Mouse (Mus musculus) stomach, embryonic 14.5 days (tissue): ENCODE data around the gene Unc93b1. TPM values are rescaled to one million over a fixed set of nuclear protein-coding genes. Genes with fewer than 3 reads are reported as not detected.
"Not testable (repeated sequence)": the region's sequence is repeated elsewhere in the genome, so short reads cannot be mapped to it uniquely, and the experiment has no call there.

ENCODE experiments used
- ATAC-seq: fragments of 200-750 bp; cut with Nextera tagmentation; 2 replicates; pipeline ENCODE4 v1.8.0; 2017; ENCODE audit warnings: low read depth, moderate TSS enrichment; ENCODE audit not compliant: insufficient number of reproducible peaks, insufficient read depth, low FRiP score
- H3K27ac ChIP-seq: fragments of 300-500 bp; sonication (generic); 2 replicates; pipeline ENCODE4 v1.5.1; 2014; ENCODE audit warnings: mild to moderate bottlenecking, low read length, moderate library complexity, mixed read lengths
- H3K27me3 ChIP-seq: fragments of 300-500 bp; sonication (generic); 2 replicates; pipeline ENCODE4 v1.6.1; 2014; ENCODE audit warnings: low read length, control low read depth, mixed read lengths; ENCODE audit not compliant: control insufficient read depth, insufficient read depth
- H3K36me3 ChIP-seq: fragments of 300-500 bp; sonication (generic); 2 replicates; pipeline ENCODE4 v1.6.1; 2014; ENCODE audit warnings: mild to moderate bottlenecking, control low read depth, low read length, moderate library complexity, mixed read lengths; ENCODE audit not compliant: control insufficient read depth, insufficient read depth
- H3K4me1 ChIP-seq: fragments of 300-500 bp; sonication (generic); 2 replicates; pipeline ENCODE4 v1.6.1; 2014; ENCODE audit warnings: low read length, control low read depth, mixed read lengths; ENCODE audit not compliant: control insufficient read depth, insufficient read depth
- H3K4me2 ChIP-seq: fragments of 300-500 bp; sonication (generic); replicated peaks from 2 replicates; pipeline ENCODE4 v1.6.1; 2014; ENCODE audit warnings: low read depth, low read length, control low read depth
- H3K4me3 ChIP-seq: fragments of 300-500 bp; sonication (generic); 2 replicates; pipeline ENCODE4 v1.5.1; 2014; ENCODE audit warnings: low read depth, low read length, control low read depth
- H3K9ac ChIP-seq: fragments of 300-500 bp; sonication (generic); replicated peaks from 2 replicates; pipeline ENCODE4 v1.6.1; 2014; ENCODE audit warnings: low read depth, mild to moderate bottlenecking, control low read depth, low read length, moderate library complexity, mixed read lengths
- H3K9me3 ChIP-seq: fragments of 300-500 bp; sonication (generic); 2 replicates; pipeline ENCODE4 v1.6.1; 2016; ENCODE audit warnings: low read depth, low read length, control low read depth; ENCODE audit not compliant: control insufficient read depth
- WGBS: fragments of 180-500 bp; shearing (Covaris S2); extraction: QIAGEN DNeasy Blood & Tissue Kit; methylation state at CpG from one replicate; pipeline ENCODE4 v1.1.7; 2014; 5-methylcytosine and 5-hydroxymethylcytosine counted together
- polyA plus RNA-seq: library from polyadenylated mRNA; unstranded; fragments of >200 nt; fragmentation: Nextera tagmentation; extraction: Ambion mirVana; gene quantifications from 2 replicates; pipeline ENCODE4 v1.2.1, GENCODE M21; 2014

Unc93b1 gene
- polyA plus RNA-seq, 1 experiment from 2014 or later = 15.4 TPM

GRCm38 (mm10) chr19:3974608-3975007 is 39.6 kb downstream of the Unc93b1 start:
- H3K36me3 ChIP-seq, H3K4me2 ChIP-seq, H3K4me3 ChIP-seq, H3K27me3 ChIP-seq, H3K4me1 ChIP-seq, H3K9ac ChIP-seq, ATAC-seq, H3K27ac ChIP-seq, H3K9me3 ChIP-seq: not testable (repeated sequence)
- 86% methylated on average over 6 of the region's 6 CpGs for WGBS

GRCm38 (mm10) chr19:3975866-3976265 is 40.9 kb downstream of the Unc93b1 start:
- no peaks in the 10 kb centered on the region for H3K36me3 ChIP-seq
- no peak overlapping the region for H3K4me2 ChIP-seq
- H3K9me3 ChIP-seq = no peaks in the 10 kb centered on the region
- H3K27me3 ChIP-seq = no peaks in the 10 kb centered on the region
- no peak for ATAC-seq
- H3K9ac ChIP-seq = no peak overlapping the region
- WGBS = 67% methylated on average over 2 of the region's 2 CpGs
- H3K4me1 ChIP-seq = no peaks in the 10 kb centered on the region
- H3K27ac ChIP-seq = no peak overlapping the region
- no peak overlapping the region for H3K4me3 ChIP-seq

- peak; percentile 59 for ATAC-seq
- no peak overlapping the region for H3K9ac ChIP-seq
- 4% methylated on average over 4 of the region's 4 CpGs for WGBS
Measured at GRCm38 (mm10) chr19:3980309-3980708, 45.3 kb downstream of the Unc93b1 start.

DNA sequence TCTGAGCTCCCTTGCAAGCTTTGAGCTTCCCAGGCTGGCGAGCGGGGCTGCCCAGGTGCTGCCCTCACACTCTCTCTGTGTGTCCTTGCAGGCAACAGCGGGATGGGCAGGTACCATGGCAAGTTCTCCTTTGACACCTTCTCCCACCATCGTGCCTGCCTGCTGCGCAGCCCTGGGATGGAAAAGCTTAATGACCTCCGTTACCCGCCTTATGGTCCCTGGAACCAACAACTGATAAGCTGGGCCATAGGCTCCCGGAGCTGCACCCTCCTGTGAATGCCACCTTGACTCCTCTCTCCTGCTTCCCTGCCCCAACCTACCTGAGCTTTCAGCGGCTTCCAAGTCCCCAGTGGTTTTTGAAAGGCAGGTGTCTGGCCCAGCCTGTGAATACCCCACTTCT is 45.9 kb downstream of the Unc93b1 start:
- 79% methylated on average over 9 of the region's 9 CpGs for WGBS
- H3K27me3 ChIP-seq = no peaks in the 10 kb centered on the region
- no peak overlapping the region for H3K27ac ChIP-seq
- no peak overlapping the region for H3K4me3 ChIP-seq
- H3K4me2 ChIP-seq = no peak overlapping the region
- 0 out of 2 replicates have a peak, but pooled peaks cover 7% of the 10 kb centered on the region for H3K4me1 ChIP-seq
- no peaks in the 10 kb centered on the region for H3K9me3 ChIP-seq
- no peak for ATAC-seq
- H3K36me3 ChIP-seq = no peaks in the 10 kb centered on the region
- no peak overlapping the region for H3K9ac ChIP-seq

More at GRCm38 (mm10) chr19:3980309-3980708, 45.3 kb downstream of the Unc93b1 start:
- Histone ChIP-seq H3K9me3 (no peaks in the 10 kb centered on the region), H3K4me3 (no peak overlapping the region), H3K36me3 (no peaks in the 10 kb centered on the region), H3K27ac (no peak overlapping the region), H3K4me1 (0 out of 2 replicates have a peak, but pooled peaks cover 6% of the 10 kb centered on the region), H3K27me3 (no peaks in the 10 kb centered on the region), H3K4me2 (no peak overlapping the region)

- Histone ChIP-seq H3K4me1 (peaks cover 14% of the 10 kb centered on the region), H3K9ac (no peak overlapping the region), H3K4me3 (no peak overlapping the region), H3K4me2 (no peak overlapping the region), H3K27me3 (no peaks in the 10 kb centered on the region), H3K27ac (no peak overlapping the region), H3K36me3 (no peaks in the 10 kb centered on the region), H3K9me3 (no peaks in the 10 kb centered on the region)
- no peak for ATAC-seq
- 48% methylated on average over 9 of the region's 9 CpGs for WGBS
Measured at GRCm38 (mm10) chr19:3983527-3984200, 48.7 kb downstream of the Unc93b1 start.

GRCm38 (mm10) chr19:3985261-3985681 is 50.3 kb downstream of the Unc93b1 start:
- no peaks in the 10 kb centered on the region for H3K27me3 ChIP-seq
- H3K4me2 ChIP-seq = no peak overlapping the region
- no peak overlapping the region for H3K4me3 ChIP-seq
- ATAC-seq = no peak
- 35% methylated on average over 8 of the region's 8 CpGs for WGBS
- no peaks in the 10 kb centered on the region for H3K9me3 ChIP-seq
- H3K9ac ChIP-seq = no peak overlapping the region
- peaks cover 14% of the 10 kb centered on the region for H3K4me1 ChIP-seq
- H3K36me3 ChIP-seq = no peaks in the 10 kb centered on the region
- no peak overlapping the region for H3K27ac ChIP-seq

DNA sequence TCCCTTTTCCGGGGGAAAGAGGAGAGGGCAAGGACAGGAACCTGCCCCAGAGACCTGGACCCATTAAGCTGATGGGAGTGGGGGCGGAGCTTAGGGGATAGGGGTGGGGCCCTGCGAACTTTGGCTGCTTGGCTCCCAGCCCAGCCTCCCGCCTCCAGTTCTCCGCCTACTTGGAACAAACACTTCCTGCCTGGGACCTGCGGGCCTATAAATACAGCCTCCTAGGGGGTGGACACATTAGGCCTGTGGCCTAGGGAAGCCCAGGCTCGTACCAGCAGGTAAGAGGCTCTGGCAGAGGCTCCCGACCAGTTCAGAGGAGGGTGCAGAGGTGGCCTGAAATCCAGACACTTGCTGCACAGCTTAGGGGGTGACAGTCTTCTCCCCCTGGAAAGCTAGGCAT is 51.3 kb downstream of the Unc93b1 start, which contains the start of gene Acy3:
Gene Acy3, plus strand, starts transcription at position 237 of the 400 bp plus-strand sequence.
- H3K36me3 ChIP-seq = no peaks in the 10 kb centered on the region
- H3K4me3 ChIP-seq = no peak within 1 kb of the TSS
- H3K27me3 ChIP-seq = no peaks in the 10 kb centered on the region
- ATAC-seq = peak; percentile 80
- no peaks in the 10 kb centered on the region for H3K9me3 ChIP-seq
- H3K4me2 ChIP-seq = peak within 1 kb of the TSS; percentile 28; the same call in 1 of the 2 replicates
- 0 out of 2 replicates have a peak within 1 kb of the TSS, but pooled peaks have one; percentile 10 for H3K9ac ChIP-seq
- peak within 1 kb of the TSS; percentile 55; the same call in 1 of the 2 replicates for H3K27ac ChIP-seq
- WGBS = 6% methylated on average over 8 of the region's 8 CpGs
- peaks cover 14% of the 10 kb centered on the region for H3K4me1 ChIP-seq

- no peak for ATAC-seq
- 84% methylated on average over 14 of the region's 14 CpGs for WGBS
Measured at GRCm38 (mm10) chr19:3988066-3988465, 53.1 kb downstream of the Unc93b1 start.

More at GRCm38 (mm10) chr19:3988066-3988465, 53.1 kb downstream of the Unc93b1 start:
- peaks cover 14% of the 10 kb centered on the region for H3K4me1 ChIP-seq
- H3K27ac ChIP-seq = no peak overlapping the region
- no peaks in the 10 kb centered on the region for H3K27me3 ChIP-seq
- H3K36me3 ChIP-seq = no peaks in the 10 kb centered on the region
- no peak overlapping the region for H3K4me2 ChIP-seq
- H3K9me3 ChIP-seq = no peaks in the 10 kb centered on the region
- H3K9ac ChIP-seq = no peak overlapping the region
- no peak overlapping the region for H3K4me3 ChIP-seq
